Mouse (Mus musculus): ENCODE measurements around the gene Mcf2.
A peak's percentile ranks its signal among the peaks of the same experiment; 100 is the strongest.

The Mcf2 gene

DNA sequence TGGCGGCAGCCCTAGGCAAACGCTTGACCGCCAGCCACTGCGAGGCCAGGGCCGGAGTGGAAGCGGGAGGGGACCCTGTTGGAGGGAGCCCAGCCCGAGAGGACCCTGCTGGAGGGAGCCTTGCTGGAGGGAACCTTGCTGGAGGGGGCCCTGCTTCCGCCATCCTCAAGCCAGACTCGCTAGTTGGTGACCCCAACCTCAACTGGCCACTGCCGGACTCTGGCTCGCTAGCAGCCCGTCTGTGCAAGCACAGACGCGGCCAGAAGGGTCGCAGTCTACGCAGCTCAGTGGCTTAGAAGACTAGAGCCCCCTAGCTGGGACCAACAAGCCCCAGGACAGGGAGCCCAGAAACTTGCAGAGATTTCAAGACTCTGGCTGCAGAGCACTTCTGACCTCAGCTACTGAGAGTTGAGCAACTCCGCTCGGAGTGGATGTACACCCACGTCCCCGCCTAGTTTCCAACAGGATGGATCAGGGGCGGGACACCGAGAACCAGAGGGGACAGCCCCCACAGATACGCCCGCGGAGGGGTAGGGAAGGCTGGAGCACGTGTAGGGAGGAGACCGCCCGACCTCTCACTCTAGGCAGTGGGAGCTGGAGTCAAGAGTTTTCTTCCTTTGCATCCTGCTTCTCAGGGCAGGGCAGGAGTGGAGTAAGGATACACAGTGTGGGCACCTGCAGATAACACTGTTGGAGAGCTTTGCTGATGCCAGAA is at the start of gene Mcf2:
Gene Mcf2 (minus strand): TSS at position 346 of the 715 bp plus-strand sequence.
- no peak for DNase-seq (ENCODE audit: low spot score in 2 of 2)

DNA sequence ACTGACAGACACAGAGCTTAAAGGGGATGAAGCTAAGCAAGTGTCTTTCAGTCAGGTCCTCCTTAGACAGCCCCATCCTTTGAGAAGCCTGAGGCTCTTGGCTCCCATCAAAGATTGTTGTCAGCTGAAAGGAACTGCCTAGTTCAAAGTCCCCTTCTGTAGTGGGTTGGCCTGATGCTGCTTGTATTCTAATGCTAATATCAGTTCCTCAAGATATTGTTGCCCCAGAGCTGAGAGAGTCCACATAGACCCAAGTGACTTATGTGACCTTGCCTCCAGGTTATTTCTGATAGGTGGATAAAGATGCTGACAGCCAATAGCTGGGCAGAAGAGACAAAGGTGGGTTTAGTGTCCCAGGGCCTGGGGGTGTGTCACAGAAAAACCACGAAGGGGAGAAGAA is 8.8 kb upstream of the Mcf2 start:
- DNase-seq (ENCODE audit: low spot score in 2 of 2) = no peak

DNA sequence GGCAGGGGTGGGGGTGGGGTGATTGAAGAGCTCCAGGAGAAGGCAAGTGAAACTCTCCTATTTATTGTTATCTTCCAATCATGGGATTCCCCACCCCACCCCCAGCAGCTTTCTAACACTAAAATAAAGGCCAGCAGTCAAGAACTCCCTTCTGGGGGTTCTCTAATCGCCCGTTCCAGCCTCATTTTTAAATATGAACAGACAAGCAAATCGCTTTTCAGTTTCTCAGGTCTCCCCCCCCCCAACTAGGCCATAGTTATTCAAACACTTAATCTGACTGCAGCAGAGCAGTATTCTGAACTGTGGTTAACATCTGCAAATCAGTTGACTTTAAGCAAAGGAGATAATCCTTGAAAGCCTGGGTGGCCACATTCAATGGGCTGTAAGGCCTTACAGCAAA is 3.7 kb upstream of the Mcf2 start:
- no peak for DNase-seq (ENCODE audit: low spot score in 2 of 2)

DNA sequence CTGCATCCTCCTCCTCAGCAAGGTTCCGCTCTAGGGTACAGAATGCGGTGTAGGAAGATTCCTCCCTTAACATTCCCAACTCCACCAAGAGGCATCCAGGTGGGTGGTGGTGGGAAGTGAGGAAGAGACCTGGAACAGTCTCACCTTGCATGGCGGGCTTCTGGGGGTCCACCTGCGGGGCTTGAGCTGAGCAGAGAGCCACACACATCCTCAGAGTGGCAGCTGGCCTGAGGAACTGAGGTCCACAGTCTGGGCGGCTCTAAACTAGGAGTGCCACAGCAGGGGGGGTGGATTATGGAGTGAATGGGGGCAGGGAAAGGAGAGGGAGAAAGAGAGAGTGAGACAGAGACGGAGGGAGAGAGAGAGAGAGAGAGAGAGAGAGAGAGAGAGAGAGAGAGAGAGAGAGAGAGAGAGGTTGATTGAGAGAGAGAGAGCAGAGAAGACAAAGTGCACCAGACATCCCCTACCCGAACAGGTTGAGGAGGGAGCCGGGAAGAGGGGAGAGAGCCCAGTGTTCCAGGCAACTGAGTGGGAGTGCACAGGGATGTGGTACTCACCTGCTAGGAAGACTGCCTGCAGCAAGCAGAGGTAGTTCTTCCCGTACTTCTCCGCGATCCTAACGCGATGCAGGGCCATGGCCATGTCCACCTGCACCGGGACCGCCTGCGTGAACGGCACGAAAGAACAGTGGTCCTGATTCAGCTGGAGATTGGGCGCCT is 705 bp downstream of the Mcf2 start:
- DNase-seq (ENCODE audit: low spot score in 2 of 2) = no peak

DNA sequence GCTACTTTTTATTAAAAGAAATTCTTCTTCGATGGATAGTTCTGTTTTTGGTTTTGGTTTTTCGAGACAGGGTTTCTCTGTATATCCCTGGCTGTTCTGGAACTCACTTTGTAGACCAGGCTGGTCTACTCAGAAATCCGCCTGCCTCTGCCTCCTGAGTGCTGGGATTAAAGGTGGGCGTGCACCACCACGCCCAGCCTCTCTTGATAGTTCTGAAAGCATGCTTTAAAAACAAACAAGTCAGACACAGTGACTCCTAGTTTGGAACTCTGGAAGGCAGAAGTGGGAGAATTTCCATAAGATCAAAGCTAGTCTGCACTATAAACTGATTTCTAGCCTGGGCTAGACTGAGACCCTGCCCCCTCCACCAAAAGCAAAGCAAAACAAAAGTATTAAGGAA is 8.8 kb downstream of the Mcf2 start:
- DNase-seq (ENCODE audit: low spot score in 2 of 2) = no peak

DNA sequence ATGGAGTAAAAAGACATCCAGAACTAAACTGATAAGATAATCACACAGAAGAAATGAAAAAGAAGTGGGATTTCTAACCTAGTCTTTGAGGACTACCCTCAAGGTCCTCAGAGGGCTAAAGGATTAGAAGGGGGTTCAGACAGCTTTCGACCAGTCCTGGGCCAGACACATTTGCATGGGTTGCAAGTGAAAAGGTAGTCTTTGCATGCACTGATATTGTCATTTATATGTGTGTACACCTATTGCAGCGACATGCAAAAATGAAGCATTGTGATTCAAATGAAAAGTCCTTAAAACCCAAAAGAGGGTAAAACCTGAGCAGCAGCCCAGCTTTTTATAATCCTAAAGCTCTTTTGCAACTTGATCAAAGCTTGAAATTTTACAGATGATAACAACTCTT is 9.4 kb downstream of the Mcf2 start:
- no peak for DNase-seq (ENCODE audit: low spot score in 2 of 2)

DNA sequence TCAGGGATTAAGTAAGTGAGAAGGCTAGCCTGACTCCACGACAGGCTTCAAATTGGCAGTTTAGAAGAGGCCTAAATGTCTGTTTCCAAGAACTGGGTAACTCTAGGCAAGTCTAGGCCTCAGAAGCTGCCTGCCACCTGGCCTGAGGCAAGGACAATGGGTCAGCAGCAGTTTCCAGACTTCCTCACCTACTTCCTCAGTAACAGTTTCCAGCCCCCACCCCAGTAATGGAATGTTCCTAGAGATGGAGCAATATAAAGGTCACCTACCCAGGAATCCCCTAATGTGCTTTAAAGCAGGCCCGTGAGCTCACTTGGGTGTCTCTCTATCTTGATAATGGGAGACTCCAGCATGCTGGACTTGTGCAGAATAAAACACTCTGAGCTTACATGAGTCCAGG is 10.1 kb downstream of the Mcf2 start:
- no peak for DNase-seq (ENCODE audit: low spot score in 2 of 2)

DNA sequence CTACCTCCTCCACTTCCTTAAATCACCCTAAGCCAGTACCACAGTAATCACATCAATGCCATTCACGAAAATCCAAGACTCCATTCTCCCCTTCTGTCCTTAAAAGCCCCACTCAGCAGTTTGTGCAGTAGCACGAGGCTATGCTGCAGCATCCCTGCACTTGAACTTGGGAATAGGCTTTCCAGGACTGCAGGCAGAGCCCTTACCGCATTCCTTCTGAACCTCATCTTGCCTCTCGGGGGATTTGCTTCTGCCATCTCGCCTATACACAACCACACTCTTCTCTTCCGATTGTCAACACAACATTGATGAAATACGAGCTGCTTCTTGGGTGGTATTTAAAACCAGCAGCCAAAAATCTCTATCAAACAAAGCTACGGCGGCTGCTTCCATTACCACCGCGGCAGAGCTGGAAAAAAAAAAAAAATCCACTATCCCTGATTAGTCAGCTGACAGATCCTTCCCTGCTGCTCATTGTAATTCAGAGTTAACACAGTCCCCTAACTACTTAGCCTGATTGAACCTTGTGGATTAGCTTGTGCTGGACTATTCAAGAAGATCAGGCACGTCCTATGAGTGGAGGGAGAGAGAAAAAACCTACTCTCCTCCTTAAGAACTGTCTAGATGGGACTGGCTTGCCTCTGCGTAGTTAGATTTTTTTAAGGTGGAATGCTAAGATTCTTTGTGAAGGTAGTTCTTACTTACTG is 31.5 kb downstream of the Mcf2 start:
- no peak for DNase-seq (ENCODE audit: low spot score in 2 of 2)

DNA sequence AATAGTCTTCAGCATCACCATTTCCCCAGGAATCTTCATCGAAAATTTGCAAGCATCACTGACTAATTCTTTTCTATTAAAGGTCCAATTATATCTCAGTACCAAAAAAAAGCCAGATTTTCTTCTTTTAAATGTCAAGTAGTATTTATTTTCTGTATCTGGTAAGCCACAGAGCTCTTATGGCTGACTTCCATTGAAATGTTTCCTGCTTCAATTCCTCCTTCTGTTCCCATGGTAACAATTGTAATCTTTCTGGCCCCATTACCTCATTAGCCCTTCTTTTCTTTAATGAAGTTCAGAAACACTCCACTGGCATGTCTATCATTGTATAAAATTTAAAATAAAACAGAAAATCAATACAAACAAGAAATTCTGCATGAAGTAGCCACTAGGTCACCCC is 103.5 kb downstream of the Mcf2 start:
- no peak for DNase-seq (ENCODE audit: low spot score in 2 of 2)

DNA sequence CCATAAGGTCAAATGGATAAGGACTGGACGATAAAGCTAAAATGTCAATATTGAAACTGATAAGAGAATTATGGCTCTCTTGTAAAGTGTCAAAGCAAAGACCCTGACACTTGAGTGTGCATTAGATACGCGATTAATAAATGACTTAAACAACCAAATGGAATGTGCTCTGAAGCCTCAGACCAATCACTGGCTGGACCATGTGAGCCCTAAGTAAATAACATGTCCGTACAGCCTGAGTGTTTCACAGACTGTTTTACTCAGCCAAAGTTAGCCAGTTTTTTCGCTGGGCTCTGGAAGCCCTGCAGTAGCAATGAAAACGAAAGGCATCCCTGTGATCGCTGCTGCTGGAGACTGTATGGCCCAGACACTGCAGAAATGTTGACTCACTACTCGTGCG is 123.7 kb downstream of the Mcf2 start:
- DNase-seq (ENCODE audit: low spot score in 2 of 2) = no peak

DNA sequence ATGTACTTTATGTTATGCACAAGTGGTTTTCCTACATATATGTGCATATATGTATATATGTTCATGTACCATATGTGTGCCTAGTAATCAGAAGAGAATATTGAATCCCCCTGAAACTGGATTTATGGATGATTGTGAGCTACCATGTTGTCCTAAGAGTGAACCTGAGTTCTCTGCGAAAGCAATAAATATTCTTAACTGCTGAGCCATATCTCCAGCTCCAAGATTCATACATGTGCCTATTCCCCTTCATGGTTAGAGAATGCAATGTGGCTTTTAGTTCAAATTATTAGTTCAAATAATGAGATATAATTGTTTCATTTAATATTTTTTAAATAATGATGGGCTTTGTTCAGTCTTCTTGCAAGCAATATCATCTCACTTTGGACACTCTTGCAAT is 124.1 kb downstream of the Mcf2 start:
- no peak for DNase-seq (ENCODE audit: low spot score in 2 of 2)

DNA sequence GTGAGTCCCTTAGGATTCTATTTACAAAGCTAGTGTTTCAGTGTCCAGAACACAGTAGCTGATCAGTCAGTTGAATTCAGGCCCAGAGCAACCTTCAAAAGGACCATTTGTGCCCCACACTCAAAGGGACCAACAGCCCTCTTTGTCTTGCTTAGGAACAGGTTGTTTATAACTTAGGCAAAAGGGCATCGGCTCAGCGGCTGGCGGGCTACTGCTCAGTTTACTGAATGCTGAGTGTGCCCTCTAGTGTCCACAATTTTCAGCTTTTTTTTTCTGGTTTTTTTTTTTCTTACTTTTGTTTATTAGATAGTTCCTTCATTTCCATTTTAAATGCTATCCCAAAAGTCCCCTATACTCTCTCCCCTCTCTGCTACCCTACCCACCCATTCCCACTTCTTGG is 152.2 kb downstream of the Mcf2 start:
- no peak for DNase-seq (ENCODE audit: low spot score in 2 of 2)

DNA sequence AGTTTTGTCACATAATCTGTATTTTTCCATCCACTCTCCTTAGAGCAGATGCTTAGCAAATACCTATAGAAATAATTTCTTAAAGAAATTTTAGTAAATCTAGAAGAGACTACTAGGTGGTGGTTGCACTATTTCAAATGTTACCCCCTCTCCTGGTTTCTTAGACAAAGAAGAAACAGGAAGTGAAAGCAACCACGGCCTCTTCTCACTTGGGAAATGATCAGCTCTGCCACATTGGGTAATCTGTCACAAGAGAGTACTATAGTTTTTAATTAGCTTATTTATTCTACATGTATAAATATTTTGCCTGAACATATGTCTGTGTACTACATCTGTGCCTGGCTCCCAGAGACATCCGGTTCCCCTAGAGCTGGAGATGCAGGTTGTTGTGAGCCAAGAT is 157.3 kb downstream of the Mcf2 start:
- DNase-seq (ENCODE audit: low spot score in 2 of 2) = no peak

DNA sequence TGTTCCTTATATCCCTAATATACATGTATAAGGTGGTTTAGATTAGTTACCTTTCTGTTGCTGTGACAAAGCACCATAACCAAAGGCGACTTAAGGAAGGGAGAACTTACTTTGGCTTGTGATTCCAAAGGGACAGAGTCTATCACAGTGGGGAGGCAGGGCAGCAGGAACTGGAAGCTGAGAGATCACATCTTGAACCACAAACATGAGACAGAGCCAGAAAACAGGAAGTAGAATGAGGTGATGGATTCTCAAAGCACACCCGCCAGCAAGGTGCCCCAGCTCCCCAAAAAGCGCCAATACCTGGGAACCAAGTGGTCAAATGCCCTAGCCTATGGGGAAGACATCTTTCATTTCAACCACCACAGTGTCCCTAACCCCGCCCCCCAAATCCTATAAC is 157.9 kb downstream of the Mcf2 start:
- DNase-seq (ENCODE audit: low spot score in 2 of 2) = no peak

DNA sequence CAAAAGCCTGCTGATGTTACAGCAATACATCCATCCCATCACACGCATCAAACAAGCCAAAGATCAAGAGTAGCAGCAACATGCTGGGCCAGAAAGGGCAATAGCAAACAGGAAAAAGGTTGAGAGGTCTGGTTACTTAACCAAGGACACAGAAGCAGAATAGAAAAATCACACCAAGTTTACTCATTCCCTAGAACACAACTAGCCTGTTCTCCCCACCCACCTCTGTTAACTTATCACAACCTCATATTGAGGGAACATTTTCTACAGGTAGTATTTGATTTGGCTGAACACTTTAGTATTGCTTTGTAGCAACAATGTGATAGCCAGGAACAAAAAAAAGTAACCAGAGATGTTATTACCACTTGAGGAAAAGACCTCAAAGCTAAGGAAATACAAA is 164.3 kb downstream of the Mcf2 start:
- no peak for DNase-seq (ENCODE audit: low spot score in 2 of 2)

DNA sequence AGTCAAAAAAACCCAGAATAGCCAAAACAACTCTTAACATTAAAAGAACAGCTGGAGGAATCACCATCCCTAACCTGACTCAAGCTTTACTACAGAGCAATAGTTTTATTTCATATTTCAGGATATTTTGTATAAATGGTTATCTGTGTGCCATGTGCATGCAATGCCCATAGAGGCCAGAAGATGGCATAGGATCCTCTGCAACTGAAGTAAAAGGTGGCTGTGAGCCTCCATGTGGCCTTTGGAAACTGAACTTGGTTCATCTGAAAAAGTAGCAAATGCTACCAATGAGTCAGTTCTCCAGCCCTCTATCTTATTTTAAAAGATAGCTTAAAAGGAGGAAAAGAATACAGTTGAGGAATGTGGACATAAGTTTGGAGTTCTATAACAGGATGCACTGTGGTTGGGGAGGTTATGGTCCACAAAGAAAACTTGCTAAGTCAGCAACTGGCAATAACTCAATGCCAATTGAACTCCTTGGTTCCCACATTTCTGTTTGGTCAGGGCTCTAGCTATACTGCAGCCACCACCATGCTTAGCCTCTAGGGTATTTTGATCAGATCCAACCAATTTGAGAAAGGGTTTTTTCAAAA is 165.7 kb downstream of the Mcf2 start:
- DNase-seq (ENCODE audit: low spot score in 2 of 2) = peak in 1 of 2 experiments; percentile 16

Measured in spleen, postnatal 4 days (tissue).